Mouse (Mus musculus): Measurements from ENCODE around the gene Aplp1. TPM values are rescaled to one million over a fixed set of nuclear protein-coding genes. Genes with fewer than 3 reads are reported as not detected.
A peak's percentile ranks its signal among the peaks of the same experiment; 100 is the strongest.

Aplp1 gene
- total RNA-seq, 2 experiments from 2014 or later: 1,238 to 1,418 TPM

DNA sequence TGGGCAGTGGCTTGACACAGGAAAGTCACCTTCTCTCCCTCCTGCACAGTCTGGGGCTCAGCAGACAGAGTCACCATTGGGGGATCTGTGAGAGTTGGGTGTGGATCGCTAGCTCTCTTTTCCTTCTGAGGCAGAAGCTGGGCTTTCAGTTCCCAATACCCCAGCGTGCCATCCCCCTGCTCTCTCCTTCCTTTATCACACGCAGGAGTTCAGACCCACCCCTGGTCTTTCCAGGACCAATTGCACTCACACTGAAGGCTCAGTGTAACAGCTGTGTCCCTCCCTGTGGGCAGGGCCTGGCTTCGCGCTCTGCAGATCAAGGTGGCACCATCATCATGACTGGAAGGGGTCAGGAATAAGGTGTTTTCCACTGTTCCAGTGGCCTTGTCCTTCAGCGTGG lies 8.9 kb upstream of the Aplp1 start:
- no peak for DNase-seq (ENCODE audit: low spot score in 2 of 2)
- intact Hi-C loops (cut with DNase I): no loop called here

DNA sequence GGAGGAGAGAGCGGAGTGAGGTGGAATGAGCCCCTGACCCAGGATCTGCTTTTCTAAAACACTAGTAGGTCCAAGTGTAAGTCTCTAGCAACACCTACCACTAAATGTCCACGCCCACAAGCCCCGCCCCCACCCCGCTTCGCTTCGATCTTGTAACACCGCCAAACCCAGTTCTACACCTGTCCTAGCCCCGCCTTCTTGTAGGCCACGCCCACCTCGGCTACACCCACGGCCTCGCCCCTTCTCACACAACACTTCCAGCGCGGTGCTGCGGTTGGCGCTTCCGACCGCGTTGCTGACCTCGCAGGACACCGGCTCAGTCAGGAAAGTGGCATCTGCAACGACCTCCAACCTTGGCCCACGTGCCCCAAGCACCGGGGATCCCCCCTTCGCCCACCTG lies 8.4 kb upstream of the Aplp1 start:
- intact Hi-C loops (cut with DNase I): no loop called here
- no peak for DNase-seq (ENCODE audit: low spot score in 2 of 2)

- no peak for DNase-seq (ENCODE audit: low spot score in 2 of 2)
- intact Hi-C loops (cut with DNase I): no loop called here
These were observed 8.0 kb upstream of the Aplp1 start for GRCm38 (mm10) chr7:30453327-30453726.

DNA sequence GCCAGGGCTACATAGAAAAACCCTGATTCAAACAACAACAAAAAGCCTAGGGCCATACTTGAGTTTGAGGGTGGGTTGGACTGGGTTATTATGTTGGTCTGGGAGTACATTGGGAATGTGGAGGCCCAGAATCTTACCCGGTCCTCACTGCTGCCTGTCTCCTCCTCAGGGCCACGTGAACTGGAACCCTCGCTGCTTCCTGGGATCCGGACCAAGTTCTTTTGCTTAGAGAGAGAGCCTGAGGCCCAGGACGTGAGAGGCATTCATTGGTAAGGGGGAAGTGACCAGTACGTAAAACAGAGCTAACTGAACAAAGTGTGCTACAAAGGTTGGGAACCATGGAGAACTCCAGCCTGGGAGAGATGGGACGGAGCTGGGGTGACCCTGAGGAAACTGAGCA lies 4.9 kb upstream of the Aplp1 start:
- intact Hi-C loops (cut with DNase I): no loop called here
- no peak for DNase-seq (ENCODE audit: low spot score in 2 of 2)

DNA sequence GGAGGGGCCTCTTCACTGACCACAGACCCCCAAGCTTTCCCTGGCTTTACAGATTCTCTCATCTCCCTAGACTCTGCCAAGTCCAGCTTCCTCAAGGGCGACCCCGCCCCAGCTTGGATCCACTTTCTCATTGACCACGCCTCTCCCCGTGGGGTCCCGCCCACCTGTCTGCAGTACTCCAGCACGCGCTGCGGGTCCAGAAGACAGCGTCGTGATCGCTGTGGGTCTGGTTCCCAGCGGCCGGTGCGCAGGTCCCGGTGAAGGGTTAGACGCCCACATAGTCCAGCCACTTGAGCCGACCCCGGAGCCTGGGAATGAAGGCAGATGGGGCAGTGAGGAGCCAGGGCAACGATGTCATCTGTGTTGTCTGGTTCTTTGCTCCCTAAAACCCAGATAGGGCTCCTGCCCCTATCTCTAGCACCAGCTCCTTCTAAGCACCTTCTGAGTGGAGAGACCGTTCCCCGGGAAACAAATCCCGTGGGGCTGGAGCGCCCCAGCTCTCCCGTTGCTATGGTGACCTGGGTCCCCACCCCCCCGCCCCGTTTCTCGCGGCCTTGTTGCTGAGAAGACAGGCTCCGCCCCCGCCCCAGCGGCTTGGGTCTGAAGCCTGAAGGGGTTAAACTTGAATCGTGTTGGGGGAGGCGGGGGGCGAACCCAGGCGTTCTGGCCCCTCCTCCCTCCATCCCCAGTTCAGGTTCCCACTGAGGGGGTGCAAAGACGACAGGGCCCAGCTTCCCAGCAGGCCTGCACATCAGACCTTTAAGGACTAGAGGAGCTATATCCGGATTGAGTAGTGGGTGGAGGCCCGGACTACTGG lies 973 bp downstream of the Aplp1 start:
- intact Hi-C loops (cut with DNase I): loop anchor here (5.0 to 10.0 kb wide), 2 partner anchors 48 to 90 kb away; partner anchors contain the start of genes Arhgap33 and Prodh2
- DNase-seq (ENCODE audit: low spot score in 2 of 2): peak; percentile 61 to 80

DNA sequence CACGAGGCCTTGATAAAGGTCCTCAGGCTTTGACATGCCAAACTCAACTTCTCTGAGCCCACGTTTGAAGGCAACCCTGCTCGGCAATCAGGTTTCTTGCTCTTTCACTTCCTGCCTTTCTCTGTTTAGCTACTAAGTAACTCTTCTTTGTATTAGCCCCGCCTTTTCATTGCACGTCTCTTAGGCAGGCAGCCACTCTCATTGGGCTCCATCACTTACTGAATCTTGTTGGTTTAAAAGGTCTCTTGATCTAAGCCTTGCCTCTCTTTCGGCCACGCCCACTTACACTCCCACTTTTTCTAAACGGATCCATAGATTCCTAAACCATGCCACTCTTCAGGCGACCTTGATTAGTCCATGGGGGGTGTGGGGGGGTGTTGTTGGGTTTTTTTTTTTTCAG lies 1.6 kb downstream of the Aplp1 start:
- intact Hi-C loops (cut with DNase I): loop anchor here (2.0 to 10.0 kb wide), 4 partner anchors 29 to 119 kb away; partner anchors contain the start of genes Arhgap33, Gm49396, Prodh2 and Psenen
- no peak for DNase-seq (ENCODE audit: low spot score in 2 of 2)

GRCm38 (mm10) chr7:30440697-30441096 lies 4.6 kb downstream of the Aplp1 start:
- peak; percentile 56 to 60 for DNase-seq (ENCODE audit: low spot score in 2 of 2)
- intact Hi-C loops (cut with DNase I): loop anchor here (5.0 to 10.0 kb wide), 2 partner anchors 52 to 94 kb away; partner anchors contain the start of genes Arhgap33 and Prodh2

GRCm38 (mm10) chr7:30439734-30440133 lies 5.6 kb downstream of the Aplp1 start:
- DNase-seq (ENCODE audit: low spot score in 2 of 2): no peak
- intact Hi-C loops (cut with DNase I): loop anchor here (5.0 to 10.0 kb wide), 2 partner anchors 53 to 95 kb away; partner anchors contain the start of genes Arhgap33 and Prodh2

DNA sequence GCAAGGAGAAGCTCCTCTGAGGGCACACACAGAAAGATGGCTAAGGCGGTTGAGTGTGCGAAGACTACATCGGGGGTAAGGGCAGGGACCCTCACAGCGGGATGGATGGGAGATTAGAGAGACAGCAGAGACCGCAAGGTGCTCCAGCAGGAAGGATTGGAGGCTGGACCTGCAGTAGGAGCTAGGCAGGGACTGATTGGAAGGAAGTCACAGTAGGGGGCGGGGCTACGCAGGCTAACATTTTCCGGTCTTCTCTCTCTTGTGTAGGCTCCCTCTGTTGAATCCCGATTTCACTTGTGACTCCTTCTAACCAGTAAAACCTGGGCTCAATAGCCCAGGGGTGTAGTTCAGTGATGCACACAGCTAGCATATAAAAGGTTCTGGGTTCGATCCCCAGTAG lies 8.5 kb downstream of the Aplp1 start:
- no peak for DNase-seq (ENCODE audit: low spot score in 2 of 2)
- intact Hi-C loops (cut with DNase I): no loop called here

DNA sequence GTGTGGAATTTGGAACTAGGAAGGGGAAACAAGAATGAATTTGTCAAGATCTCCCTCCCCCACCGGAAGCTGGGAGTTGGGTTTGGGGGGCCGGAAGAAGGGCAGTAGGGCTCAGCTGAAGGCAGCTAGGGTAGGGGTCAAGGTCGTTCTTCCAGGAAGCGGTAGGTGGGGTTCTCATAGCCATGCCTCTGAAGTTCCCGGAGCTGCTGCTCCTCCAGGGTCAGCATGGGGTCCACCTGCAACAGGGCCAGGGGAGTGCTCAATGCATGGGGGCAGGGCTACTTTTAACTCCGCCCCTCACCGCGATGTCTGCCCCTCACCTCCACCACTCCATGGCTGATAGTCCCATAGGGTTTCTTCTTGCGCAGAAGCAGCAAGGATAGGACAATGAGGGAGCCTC lies 10.2 kb downstream of the Aplp1 start:
- no peak for DNase-seq (ENCODE audit: low spot score in 2 of 2)
- intact Hi-C loops (cut with DNase I): no loop called here

GRCm38 (mm10) chr7:30434701-30435100 lies 10.6 kb downstream of the Aplp1 start:
- intact Hi-C loops (cut with DNase I): no loop called here
- DNase-seq (ENCODE audit: low spot score in 2 of 2): no peak

DNA sequence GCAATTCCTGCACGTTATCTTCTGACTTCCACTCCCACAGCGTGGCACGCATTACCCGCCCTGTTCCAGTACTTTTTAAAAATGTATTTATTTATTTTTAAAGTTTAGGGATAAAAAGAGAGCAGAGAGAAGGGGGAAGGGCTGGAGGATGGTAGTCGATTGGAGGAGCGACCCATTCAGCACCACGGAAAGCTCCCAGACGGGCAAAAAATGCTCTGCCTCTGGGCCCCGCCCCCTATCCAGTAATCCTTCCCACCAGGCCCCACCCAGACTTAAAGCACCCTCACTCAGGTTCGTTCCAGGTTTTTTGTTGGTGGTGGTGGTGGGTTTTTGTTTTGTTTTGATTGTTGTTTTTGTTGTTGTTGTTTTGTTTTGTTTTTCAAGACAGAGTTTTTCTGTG lies 11.1 kb downstream of the Aplp1 start:
- DNase-seq (ENCODE audit: low spot score in 2 of 2): no peak
- intact Hi-C loops (cut with DNase I): no loop called here

DNA sequence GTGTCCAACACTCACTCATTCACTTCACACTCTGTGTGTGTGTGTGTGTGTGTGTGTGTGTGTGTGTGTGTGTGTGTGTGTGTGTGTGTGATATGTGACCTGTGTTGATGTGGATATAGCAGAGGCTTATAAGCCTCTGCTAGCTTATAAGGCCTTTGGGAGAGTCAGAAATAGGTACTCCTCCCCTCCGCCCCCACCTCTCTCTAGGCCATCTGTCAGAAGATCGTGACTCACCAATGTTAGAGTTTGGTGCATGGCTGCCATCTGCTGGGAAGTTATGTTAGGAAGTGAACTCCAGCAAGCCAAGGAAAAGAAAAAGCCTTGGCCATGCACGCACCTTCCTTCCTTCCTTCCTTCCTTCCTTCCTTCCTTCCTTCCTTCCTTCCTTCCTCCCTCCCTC lies 13.5 kb downstream of the Aplp1 start:
- DNase-seq (ENCODE audit: low spot score in 2 of 2): peak; percentile 80 to 85
- intact Hi-C loops (cut with DNase I): loop anchor here (2.0 kb wide), 2 partner anchors 59 to 95 kb away; no protein-coding TSS in a partner anchor

DNA sequence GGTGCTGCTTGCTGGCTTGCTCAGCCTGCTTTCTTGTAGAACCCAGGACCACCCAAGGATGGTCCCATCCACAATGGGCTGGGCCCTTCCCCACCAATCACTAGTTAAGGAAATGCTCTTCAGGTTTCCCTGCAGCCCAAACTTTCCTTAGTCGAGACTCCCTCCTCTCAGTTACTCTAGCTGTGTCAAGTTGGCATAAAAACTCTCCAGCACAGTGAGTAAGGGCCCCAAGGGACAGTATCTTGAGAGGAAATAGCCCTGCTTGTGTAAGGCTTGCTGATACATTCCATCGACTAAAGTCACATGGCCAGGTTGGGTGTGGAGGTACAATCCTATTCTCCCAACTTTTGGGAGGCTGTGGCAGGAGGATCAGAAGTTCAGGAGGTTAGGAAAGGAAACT lies 15.1 kb downstream of the Aplp1 start:
- intact Hi-C loops (cut with DNase I): no loop called here
- DNase-seq (ENCODE audit: low spot score in 2 of 2): no peak

DNA sequence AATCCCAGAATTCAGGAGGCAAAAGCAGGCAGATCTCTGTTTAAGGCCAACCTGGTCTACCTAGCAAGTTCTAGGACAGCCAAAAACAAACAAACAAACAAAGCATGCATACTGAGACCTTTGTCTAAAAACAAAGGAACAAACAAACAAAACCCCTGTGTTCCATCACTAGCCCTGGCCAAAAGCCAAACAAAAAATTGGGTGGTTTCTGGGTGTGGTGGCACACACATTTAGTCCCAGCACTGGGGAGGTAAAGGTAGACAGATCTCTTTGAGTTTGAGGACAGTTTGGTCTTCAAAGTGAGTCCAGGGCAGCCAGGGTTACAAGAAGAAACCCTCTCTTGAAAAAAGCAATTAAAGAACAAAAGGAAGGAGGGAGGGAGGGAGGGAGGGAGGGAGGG lies 16.0 kb downstream of the Aplp1 start:
- DNase-seq (ENCODE audit: low spot score in 2 of 2): no peak
- intact Hi-C loops (cut with DNase I): no loop called here

- intact Hi-C loops (cut with DNase I): loop anchor here (1.0 to 2.0 kb wide), 2 partner anchors 50 to 60 kb away; no protein-coding TSS in a partner anchor
- peak; percentile 66 to 68 for DNase-seq (ENCODE audit: low spot score in 2 of 2)
These were observed 22.2 kb downstream of the Aplp1 start for GRCm38 (mm10) chr7:30423071-30423641.

- no peak for DNase-seq (ENCODE audit: low spot score in 2 of 2)
- intact Hi-C loops (cut with DNase I): loop anchor here (2.0 kb wide), 1 partner anchor 50 kb away; no protein-coding TSS in a partner anchor
These were observed 22.8 kb downstream of the Aplp1 start for GRCm38 (mm10) chr7:30422560-30422959.

DNA sequence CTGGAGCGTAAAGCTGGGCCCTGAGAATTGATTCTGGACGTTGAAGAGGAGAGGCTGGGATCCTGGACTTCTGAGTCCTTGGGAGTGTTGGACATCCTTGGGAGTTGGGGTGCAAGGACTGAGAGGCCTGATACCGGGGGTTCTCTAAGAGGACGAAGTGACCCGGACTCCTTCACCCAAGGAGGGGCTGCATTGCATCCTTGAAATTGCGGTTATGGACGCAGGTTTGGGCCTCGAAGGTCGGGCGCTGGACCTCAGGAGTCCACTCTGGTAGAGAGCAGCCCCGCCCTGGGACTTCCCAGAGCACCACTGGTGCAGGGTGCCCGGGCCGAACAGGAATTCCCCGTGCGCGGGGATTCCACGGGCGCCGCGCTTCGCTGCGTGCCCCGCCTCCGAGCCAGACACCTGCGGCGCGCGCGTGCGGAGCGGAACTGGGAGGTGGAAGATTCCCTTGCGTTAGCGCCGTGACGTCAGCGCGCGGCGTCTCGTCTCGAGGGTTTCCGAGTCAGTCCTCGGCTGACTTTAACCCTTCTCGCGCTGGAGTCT lies 23.4 kb downstream of the Aplp1 start:
- DNase-seq (ENCODE audit: low spot score in 2 of 2): peak; percentile 92 to 96

DNA sequence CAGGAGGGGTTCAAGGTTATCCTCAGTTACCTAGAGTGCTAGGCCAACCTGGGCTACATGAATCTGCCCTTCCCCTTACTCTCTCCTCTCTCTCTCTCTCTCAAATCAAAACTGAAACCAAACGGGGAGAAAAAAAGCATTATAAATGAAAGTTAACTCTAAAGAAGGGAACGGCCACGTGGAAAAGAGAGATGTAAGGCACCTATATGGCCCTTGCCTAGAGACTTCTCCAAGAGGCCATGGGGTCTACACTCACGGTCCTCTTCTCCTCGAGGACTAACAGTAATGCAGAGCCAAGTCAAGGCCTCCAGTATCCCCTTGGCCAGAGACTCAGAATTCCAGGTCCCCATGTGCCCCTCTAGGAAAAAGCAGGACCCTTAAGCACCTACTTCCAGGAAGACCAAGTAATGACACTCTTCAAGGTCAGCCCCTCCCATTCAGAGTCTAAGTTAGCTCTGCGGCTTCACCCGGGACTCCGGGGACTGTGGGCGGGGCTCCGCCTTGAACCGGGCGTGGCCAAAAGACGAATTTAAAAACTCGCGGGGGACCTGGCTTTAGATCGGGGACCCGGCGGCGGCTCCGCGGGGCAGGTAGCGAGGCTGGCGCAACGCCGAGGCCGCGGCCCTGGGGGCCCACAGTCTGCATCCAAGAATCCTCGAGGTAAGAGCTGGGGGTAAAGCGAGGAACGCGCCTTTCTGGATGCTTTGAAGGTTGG lies 24.0 kb downstream of the Aplp1 start, which contains the start of gene Nfkbid:
TSS of gene Nfkbid (plus strand) at position 558 of the 715 bp plus-strand sequence.
- intact Hi-C loops (cut with DNase I): no loop called here
- peak; percentile 54 to 57 for DNase-seq (ENCODE audit: low spot score in 2 of 2)

More for the DNA sequence above, 23.4 kb downstream of the Aplp1 start:
- intact Hi-C loops (cut with DNase I): loop anchor here (2.0 kb wide), 1 partner anchor 49 kb away; no protein-coding TSS in a partner anchor

GRCm38 (mm10) chr7:30420673-30421072 lies 24.7 kb downstream of the Aplp1 start:
- intact Hi-C loops (cut with DNase I): no loop called here
- DNase-seq (ENCODE audit: low spot score in 2 of 2): no peak
